Mouse (Mus musculus) heart, embryonic 14.5 days (tissue): ENCODE measurements around the gene Cep41. TPM values are rescaled to one million over a fixed set of nuclear protein-coding genes. Genes with fewer than 3 reads are reported as not detected.

Source experiments
- ATAC-seq: fragments of 200-750 bp; cut with Nextera tagmentation; 2 replicates; pipeline ENCODE4 v1.8.0; 2017; ENCODE audit warnings: low read depth, moderate TSS enrichment; ENCODE audit not compliant: insufficient number of reproducible peaks, insufficient read depth, low FRiP score
- H3K27ac ChIP-seq, 2 experiments: fragments of 200-500 bp in 1 of 2; fragments of 300-500 bp in 1 of 2; sonication (generic) in 1 of 2; replicated peaks in 1 of 2; 2 replicates each; pipeline ENCODE4 v1.5.1; 2012 to 2014; ENCODE audit warnings: low read depth in 2 of 2, low read length in 2 of 2, control low read depth in 1 of 2, mild to moderate bottlenecking in 1 of 2, mixed read lengths in 1 of 2; ENCODE audit not compliant: control insufficient read depth in 1 of 2, insufficient read depth in 1 of 2
- H3K27me3 ChIP-seq: fragments of 300-500 bp; sonication (generic); 2 replicates; pipeline ENCODE4 v1.6.1; 2014; ENCODE audit warnings: mild to moderate bottlenecking, low read length, control low read depth; ENCODE audit not compliant: control insufficient read depth, insufficient read depth
- H3K36me3 ChIP-seq: fragments of 300-500 bp; sonication (generic); 2 replicates; pipeline ENCODE4 v1.6.1; 2014; ENCODE audit warnings: mild to moderate bottlenecking, control low read depth, low read length, mixed read lengths; ENCODE audit not compliant: control insufficient read depth, insufficient read depth
- H3K4me1 ChIP-seq, 2 experiments: fragments of 200-500 bp in 1 of 2; fragments of 300-500 bp in 1 of 2; sonication (generic) in 1 of 2; 2 replicates each; pipeline ENCODE4 v1.6.1; 2012 to 2014; ENCODE audit warnings: low read length in 2 of 2, control low read depth in 1 of 2, mixed read lengths in 1 of 2; ENCODE audit not compliant: control insufficient read depth in 2 of 2, insufficient read depth in 2 of 2
- H3K4me2 ChIP-seq: fragments of 300-500 bp; sonication (generic); 2 replicates; pipeline ENCODE4 v1.6.1; 2014; ENCODE audit warnings: mild to moderate bottlenecking, low read length
- H3K4me3 ChIP-seq, 2 experiments: fragments of 200-500 bp in 1 of 2; fragments of 300-500 bp in 1 of 2; sonication (generic) in 1 of 2; 2 replicates each; pipeline ENCODE4 v1.5.1; 2012 to 2014; ENCODE audit warnings: low read length in 2 of 2, mild to moderate bottlenecking in 2 of 2, control low read depth in 1 of 2, low read depth in 1 of 2, moderate library complexity in 1 of 2; ENCODE audit not compliant: control insufficient read depth in 1 of 2, insufficient read depth in 1 of 2
- H3K9ac ChIP-seq: fragments of 300-500 bp; sonication (generic); 2 replicates; pipeline ENCODE4 v1.6.1; 2014; ENCODE audit warnings: mild to moderate bottlenecking, low read length
- H3K9me3 ChIP-seq: fragments of 300-500 bp; sonication (generic); 2 replicates; pipeline ENCODE4 v1.6.1; 2016; ENCODE audit warnings: low read length, control low read depth; ENCODE audit not compliant: control insufficient read depth
- WGBS: fragments of 180-500 bp; shearing (Covaris S2); extraction: QIAGEN DNeasy Blood & Tissue Kit; methylation state at CpG from one replicate; pipeline ENCODE4 v1.1.7; 2014; 5-methylcytosine and 5-hydroxymethylcytosine counted together
- polyA plus RNA-seq: library from polyadenylated mRNA; unstranded; fragments of >200 nt; fragmentation: Nextera tagmentation; extraction: Ambion mirVana; gene quantifications from 2 replicates; pipeline ENCODE4 v1.2.1, GENCODE M21; 2014

Gene Cep41
- polyA plus RNA-seq, 1 experiment from 2014 or later: 9.6 TPM

DNA sequence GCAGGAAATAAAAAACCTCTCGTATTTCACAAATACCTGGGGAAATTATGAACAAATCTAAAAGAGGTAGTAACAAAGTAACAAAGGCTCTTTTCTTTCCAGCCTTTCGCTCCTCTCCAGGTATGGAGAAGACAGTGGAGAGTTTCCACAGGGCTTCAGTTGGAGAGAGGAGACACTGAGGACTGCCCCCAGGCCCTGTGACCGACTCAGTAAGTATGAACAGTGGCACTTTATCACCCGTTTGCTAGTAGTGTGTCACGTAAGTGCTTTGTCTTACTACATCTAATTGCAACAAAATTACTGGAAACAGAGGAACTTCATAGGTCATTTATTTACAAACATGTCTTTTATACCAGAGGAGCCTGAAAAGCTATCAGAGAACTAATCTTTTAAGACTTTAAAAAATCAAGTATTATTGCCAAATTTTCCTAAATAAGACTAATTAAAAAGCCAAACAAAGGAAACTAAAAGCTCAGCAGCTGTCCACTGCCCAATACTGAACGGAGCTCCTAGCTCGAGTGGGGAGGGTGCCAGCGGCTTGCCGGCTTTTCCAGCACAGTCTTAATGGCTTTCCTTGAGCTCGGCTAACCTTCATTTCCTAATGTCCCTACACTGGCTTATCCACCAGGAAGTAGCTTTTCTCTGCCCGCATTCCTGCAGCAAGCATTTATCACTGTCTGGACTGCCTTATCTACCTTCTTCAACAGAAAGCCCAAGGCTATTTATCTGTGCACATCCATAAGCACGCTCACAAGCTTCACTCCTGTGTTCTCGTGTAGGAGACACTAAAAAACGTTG, 19.6 kb downstream of the Cep41 start:
- Histone ChIP-seq H3K4me3 (peak overlapping the region in 1 of 2 experiments; percentile 2; a peak in 2 of 4 replicates), H3K4me1 (peaks cover 15 to 38% of the 10 kb centered on the region in 2 experiments), H3K27me3 (no peaks in the 10 kb centered on the region), H3K9me3 (no peaks in the 10 kb centered on the region), H3K9ac (peak overlapping the region; percentile 39), H3K27ac (peak overlapping the region; percentile 78 to 87), H3K36me3 (no peaks in the 10 kb centered on the region), H3K4me2 (peak overlapping the region; percentile 45)
- 15% methylated on average over 14 of the region's 14 CpGs for WGBS
- ATAC-seq: peak; percentile 61; the same call in 1 of the 2 replicates

DNA sequence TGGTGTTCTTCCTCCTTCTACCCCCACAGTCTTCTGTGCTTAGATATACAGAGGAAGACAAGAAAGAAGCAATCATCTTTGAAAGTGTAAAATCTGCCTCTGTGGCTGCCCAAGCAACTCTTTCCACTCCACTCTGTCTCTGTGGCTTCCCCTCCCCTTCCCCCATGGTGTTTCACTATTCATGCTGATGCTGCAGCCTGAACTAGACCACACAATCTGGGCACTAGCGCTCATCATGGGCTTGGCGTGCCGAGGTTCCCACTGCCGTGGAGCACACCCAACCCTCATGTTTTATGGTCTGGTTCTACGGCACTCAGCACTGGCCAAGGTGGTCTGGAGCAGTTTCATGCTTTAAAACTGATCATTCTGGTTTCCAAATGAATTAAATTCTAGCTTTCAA, 21.9 kb downstream of the Cep41 start:
- Histone ChIP-seq H3K27ac (no peak overlapping the region), H3K4me3 (no peak overlapping the region), H3K9ac (no peak overlapping the region), H3K9me3 (no peaks in the 10 kb centered on the region), H3K4me2 (no peak overlapping the region), H3K4me1 (peaks cover 13 to 38% of the 10 kb centered on the region in 2 experiments), H3K36me3 (no peaks in the 10 kb centered on the region), H3K27me3 (no peaks in the 10 kb centered on the region)
- ATAC-seq: no peak
- 81% methylated on average over 5 of the region's 5 CpGs for WGBS

DNA sequence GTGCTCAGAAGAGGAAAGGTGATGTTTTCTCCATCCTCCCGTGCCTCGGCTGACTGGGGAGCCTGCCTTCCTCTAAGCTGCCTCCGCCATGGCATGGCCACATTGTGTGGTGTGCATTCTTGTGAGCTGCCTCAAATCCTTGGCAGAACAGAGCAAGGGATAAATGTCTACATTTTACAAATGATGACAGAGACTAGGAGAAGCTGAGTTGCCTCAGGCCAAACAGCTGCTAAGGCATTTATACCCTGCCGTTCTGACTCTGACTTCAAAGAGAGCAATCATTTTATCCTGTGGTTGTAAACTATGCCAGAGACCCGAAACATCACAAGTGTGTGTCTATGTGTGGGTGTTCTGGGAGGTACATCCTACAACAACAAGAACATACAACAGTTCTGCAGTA, 26.0 kb downstream of the Cep41 start:
- 78% methylated on average over 5 of the region's 5 CpGs for WGBS
- H3K4me3 ChIP-seq: no peak overlapping the region
- H3K36me3 ChIP-seq: no peaks in the 10 kb centered on the region
- H3K9me3 ChIP-seq: no peaks in the 10 kb centered on the region
- H3K27me3 ChIP-seq: no peaks in the 10 kb centered on the region
- H3K4me2 ChIP-seq: no peak overlapping the region
- no peak overlapping the region for H3K27ac ChIP-seq
- no peak for ATAC-seq
- no peak overlapping the region for H3K9ac ChIP-seq
- peaks cover 8 to 19% of the 10 kb centered on the region in 2 experiments for H3K4me1 ChIP-seq

DNA sequence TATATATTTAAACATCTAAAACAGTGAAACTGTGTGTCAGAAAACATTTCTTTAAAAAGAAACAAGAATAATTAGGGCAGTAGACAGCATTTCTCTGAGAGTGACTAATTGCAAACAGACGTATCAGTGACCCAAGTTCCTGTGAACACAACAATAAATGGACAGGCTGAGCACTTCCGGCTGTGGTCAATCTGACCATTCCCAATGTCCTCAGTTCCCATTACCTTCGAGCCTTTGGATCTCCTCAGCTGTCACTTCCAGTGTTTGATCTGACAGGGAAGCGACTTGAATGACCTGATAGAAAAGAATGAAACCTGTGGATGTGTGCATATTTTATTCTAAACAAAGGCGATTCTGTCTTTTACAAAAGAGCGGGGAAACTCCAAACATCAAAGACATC, 27.5 kb downstream of the Cep41 start:
- Histone ChIP-seq H3K36me3 (no peaks in the 10 kb centered on the region), H3K27me3 (no peaks in the 10 kb centered on the region), H3K4me3 (no peak overlapping the region), H3K4me1 (peaks cover 8 to 13% of the 10 kb centered on the region in 2 experiments), H3K27ac (0 out of 4 replicates have a peak overlapping the region, but pooled peaks of 1 of the 2 experiments have one; percentile 64), H3K4me2 (no peak overlapping the region), H3K9ac (no peak overlapping the region), H3K9me3 (no peaks in the 10 kb centered on the region)
- no peak for ATAC-seq
- WGBS: 65% methylated on average over 6 of the region's 6 CpGs

DNA sequence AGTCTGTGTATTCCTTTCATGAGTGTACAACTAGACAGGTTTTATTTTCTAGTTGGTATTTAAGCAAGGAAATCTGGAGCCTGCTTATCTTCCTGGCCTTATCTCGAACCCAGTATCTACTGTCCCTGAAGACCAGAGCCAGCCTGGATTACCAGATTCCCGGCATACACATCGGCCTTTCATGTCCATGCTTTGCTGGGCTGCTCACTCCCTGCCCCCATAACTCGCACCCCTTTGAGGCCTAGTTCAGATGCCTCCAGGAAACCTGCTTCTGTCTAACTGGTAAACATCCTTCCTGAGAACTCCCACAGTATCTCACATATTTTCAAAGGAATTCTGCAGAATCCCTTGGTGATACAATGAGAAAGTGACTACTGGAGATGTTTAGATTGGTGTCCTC, 28.3 kb downstream of the Cep41 start:
- no peak overlapping the region for H3K4me3 ChIP-seq
- no peak overlapping the region for H3K4me2 ChIP-seq
- H3K4me1 ChIP-seq: peaks cover 10 to 13% of the 10 kb centered on the region in 2 experiments
- no peaks in the 10 kb centered on the region for H3K27me3 ChIP-seq
- H3K36me3 ChIP-seq: no peaks in the 10 kb centered on the region
- WGBS: 7% methylated on average over 4 of the region's 4 CpGs
- H3K27ac ChIP-seq: peak overlapping the region; percentile 49 to 64; a peak in 2 of 4 replicates
- ATAC-seq: no peak
- no peaks in the 10 kb centered on the region for H3K9me3 ChIP-seq
- no peak overlapping the region for H3K9ac ChIP-seq

DNA sequence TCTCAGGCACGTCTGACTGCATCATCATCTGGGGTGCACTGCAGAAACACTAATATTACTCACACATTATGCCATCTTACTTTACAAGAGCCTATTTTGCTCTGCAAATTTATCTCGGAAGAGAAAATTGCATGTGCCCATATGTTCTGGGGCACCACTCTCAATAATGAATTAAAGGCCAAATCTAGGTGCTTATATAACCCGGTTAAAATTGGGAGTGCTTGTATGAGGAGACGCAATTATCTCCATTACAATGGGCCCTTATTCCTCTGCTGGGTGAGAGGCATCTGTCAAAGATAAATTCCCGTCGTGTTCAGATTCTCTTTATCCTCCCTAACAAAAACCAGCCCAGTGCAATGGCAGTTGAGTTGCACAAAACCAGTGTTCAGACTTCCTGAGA, 28.8 kb downstream of the Cep41 start:
- Histone ChIP-seq H3K27ac (peak overlapping the region; percentile 49 to 64; a peak in 2 of 4 replicates), H3K9ac (no peak overlapping the region), H3K4me1 (peaks cover 10 to 13% of the 10 kb centered on the region in 2 experiments), H3K9me3 (no peaks in the 10 kb centered on the region), H3K4me3 (no peak overlapping the region), H3K27me3 (no peaks in the 10 kb centered on the region), H3K4me2 (no peak overlapping the region), H3K36me3 (no peaks in the 10 kb centered on the region)
- ATAC-seq: no peak
- WGBS: 21% methylated on average over 6 of the region's 6 CpGs

DNA sequence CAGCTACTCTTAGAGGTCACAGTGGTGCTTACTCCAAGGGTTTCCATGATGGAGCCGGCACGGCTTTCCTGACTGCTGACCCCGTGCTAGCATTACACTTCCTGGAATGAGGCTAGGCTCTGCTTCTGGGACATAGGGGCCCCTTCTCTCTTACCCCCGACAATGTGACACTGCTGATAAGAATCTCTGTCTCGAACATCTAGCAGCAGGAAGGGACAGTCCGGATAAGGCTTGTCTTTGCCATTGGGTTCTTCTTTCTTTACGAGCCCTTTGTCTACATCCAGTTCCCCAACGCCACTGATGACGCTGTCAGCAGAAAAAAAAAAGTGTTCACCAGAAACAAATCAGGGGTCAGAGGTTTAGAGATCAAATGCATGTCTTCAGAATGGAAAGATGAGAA, 34.9 kb downstream of the Cep41 start:
- no peak for ATAC-seq
- no peak overlapping the region for H3K4me2 ChIP-seq
- H3K36me3 ChIP-seq: 0 out of 2 replicates have a peak, but pooled peaks cover 3% of the 10 kb centered on the region
- H3K4me3 ChIP-seq: no peak overlapping the region
- peaks cover 3 to 7% of the 10 kb centered on the region in 2 experiments for H3K4me1 ChIP-seq
- H3K9ac ChIP-seq: no peak overlapping the region
- H3K27me3 ChIP-seq: no peaks in the 10 kb centered on the region
- H3K9me3 ChIP-seq: no peaks in the 10 kb centered on the region
- no peak overlapping the region for H3K27ac ChIP-seq
- WGBS: 60% methylated on average over 9 of the region's 9 CpGs
